Mouse (Mus musculus) brown adipose tissue, adult 24 weeks (tissue): ENCODE data around the gene Nmb. TPM values are rescaled to one million over a fixed set of nuclear protein-coding genes. Genes with fewer than 3 reads are reported as not detected.
A peak's percentile ranks its signal among the peaks of the same experiment; 100 is the strongest.

ENCODE experiments used
- H3K27ac ChIP-seq: fragments of 200-500 bp; replicated peaks from 2 replicates; pipeline ENCODE4 v1.5.1; 2012; ENCODE audit warnings: low read depth, mild to moderate bottlenecking, low read length
- H3K4me1 ChIP-seq: fragments of 200-500 bp; 2 replicates; pipeline ENCODE4 v1.6.1; 2012; ENCODE audit warnings: low read length, mixed read lengths; ENCODE audit not compliant: control insufficient read depth, insufficient read depth, insufficient read length
- H3K4me3 ChIP-seq: fragments of 200-500 bp; 2 replicates; pipeline ENCODE4 v1.5.1; 2012; ENCODE audit warnings: low read depth, mild to moderate bottlenecking, low read length, moderate library complexity; ENCODE audit not compliant: insufficient read depth
- polyA plus RNA-seq: library from polyadenylated mRNA; stranded (reverse); fragments of >200 nt; gene quantifications from 2 replicates; pipeline ENCODE4 v1.2.4, GENCODE M21; 2012; ENCODE audit not compliant: missing spikeins, insufficient read depth, insufficient read length

Gene Nmb
- polyA plus RNA-seq, 1 experiment: 7.3 TPM

- Histone ChIP-seq H3K4me1 (peaks cover 2% of the 10 kb centered on the region), H3K27ac (no peak overlapping the region), H3K4me3 (no peak overlapping the region)
Measured at GRCm38 (mm10) chr7:80888595-80888994, 16.3 kb downstream of the Nmb start.

- no peak overlapping the region for H3K4me3 ChIP-seq
Measured at GRCm38 (mm10) chr7:80885666-80886065, 19.2 kb downstream of the Nmb start.

GRCm38 (mm10) chr7:80882830-80883505, 21.9 kb downstream of the Nmb start:
- H3K27ac ChIP-seq: no peak overlapping the region
- H3K4me3 ChIP-seq: peak overlapping the region; percentile 15; the same call in 1 of the 2 replicates
- peaks cover 4% of the 10 kb centered on the region; the same call in 1 of the 2 replicates for H3K4me1 ChIP-seq

More at GRCm38 (mm10) chr7:80885666-80886065, 19.2 kb downstream of the Nmb start:
- Histone ChIP-seq H3K4me1 (peaks cover 4% of the 10 kb centered on the region; the same call in 1 of the 2 replicates), H3K27ac (no peak overlapping the region)

- Histone ChIP-seq H3K4me3 (no peak overlapping the region), H3K4me1 (no peaks in the 10 kb centered on the region; the same call in 1 of the 2 replicates)
Measured at GRCm38 (mm10) chr7:80875727-80876126, 29.1 kb downstream of the Nmb start.

GRCm38 (mm10) chr7:80873631-80874030, 31.2 kb downstream of the Nmb start:
- Histone ChIP-seq H3K27ac (no peak overlapping the region), H3K4me1 (no peaks in the 10 kb centered on the region; the same call in 1 of the 2 replicates), H3K4me3 (no peak overlapping the region)

More at GRCm38 (mm10) chr7:80875727-80876126, 29.1 kb downstream of the Nmb start:
- no peak overlapping the region for H3K27ac ChIP-seq

GRCm38 (mm10) chr7:80873038-80873437, 31.8 kb downstream of the Nmb start:
- no peak overlapping the region for H3K27ac ChIP-seq
- no peaks in the 10 kb centered on the region; the same call in 1 of the 2 replicates for H3K4me1 ChIP-seq
- H3K4me3 ChIP-seq: no peak overlapping the region

GRCm38 (mm10) chr7:80868686-80869085, 36.2 kb downstream of the Nmb start:
- Histone ChIP-seq H3K27ac (no peak overlapping the region), H3K4me3 (no peak overlapping the region), H3K4me1 (peaks cover 4% of the 10 kb centered on the region)

GRCm38 (mm10) chr7:80866514-80867147, 38.2 kb downstream of the Nmb start:
- H3K4me1 ChIP-seq: peaks cover 4% of the 10 kb centered on the region
- H3K27ac ChIP-seq: no peak overlapping the region
- no peak overlapping the region for H3K4me3 ChIP-seq

GRCm38 (mm10) chr7:80865521-80865920, 39.4 kb downstream of the Nmb start:
- H3K27ac ChIP-seq: no peak overlapping the region
- H3K4me3 ChIP-seq: no peak overlapping the region
- H3K4me1 ChIP-seq: peaks cover 4% of the 10 kb centered on the region

- peaks cover 4% of the 10 kb centered on the region for H3K4me1 ChIP-seq
- peak overlapping the region; percentile 34 for H3K27ac ChIP-seq
- no peak overlapping the region for H3K4me3 ChIP-seq
Measured at GRCm38 (mm10) chr7:80864831-80865230, 40.0 kb downstream of the Nmb start.

- Histone ChIP-seq H3K4me3 (no peak overlapping the region), H3K4me1 (peaks cover 4% of the 10 kb centered on the region), H3K27ac (no peak overlapping the region)
Measured at GRCm38 (mm10) chr7:80864151-80864550, 40.7 kb downstream of the Nmb start.

- no peak overlapping the region for H3K27ac ChIP-seq
- H3K4me3 ChIP-seq: no peak overlapping the region
- H3K4me1 ChIP-seq: peaks cover 4% of the 10 kb centered on the region
Measured at GRCm38 (mm10) chr7:80863520-80863919, 41.4 kb downstream of the Nmb start.

GRCm38 (mm10) chr7:80862475-80862874, 42.4 kb downstream of the Nmb start:
- Histone ChIP-seq H3K4me1 (peaks cover 4% of the 10 kb centered on the region), H3K4me3 (no peak overlapping the region), H3K27ac (no peak overlapping the region)

GRCm38 (mm10) chr7:80860729-80861274, 44.1 kb downstream of the Nmb start, which contains the start of gene Zscan2:
TSS of gene Zscan2 (plus strand) at chr7:80860920.
- H3K4me1 ChIP-seq: peaks cover 4% of the 10 kb centered on the region
- H3K4me3 ChIP-seq: peak within 1 kb of the TSS; percentile 98
- H3K27ac ChIP-seq: peak within 1 kb of the TSS; percentile 77

- Histone ChIP-seq H3K4me1 (peaks cover 4% of the 10 kb centered on the region), H3K4me3 (peak overlapping the region; percentile 73), H3K27ac (no peak overlapping the region)
Measured at GRCm38 (mm10) chr7:80860227-80860626, 44.6 kb downstream of the Nmb start.
